Comparison of ENCODE assay signal across 15 mouse cellular contexts in the genomic region with DNA sequence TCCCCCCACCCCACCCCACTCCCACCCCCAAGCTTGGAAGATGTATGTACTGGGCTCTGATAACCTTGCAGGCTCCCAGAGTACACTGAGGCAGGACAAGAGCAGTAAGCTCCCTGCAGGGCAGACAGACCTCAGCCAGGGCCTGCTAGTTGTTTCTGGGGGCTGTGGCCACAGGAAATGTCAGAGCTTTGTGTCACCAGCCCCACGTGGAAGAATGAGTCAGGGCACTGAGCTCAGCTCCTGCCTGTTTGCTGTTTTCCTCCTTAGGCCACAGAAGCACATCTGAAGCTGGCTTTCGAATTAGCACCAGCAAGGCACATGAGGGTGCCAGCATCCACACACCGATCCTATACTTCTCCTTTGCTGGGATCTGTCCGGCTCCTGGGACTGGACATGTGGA.
DNase-seq lines count a peak whose midpoint lies in the region; ATAC-seq and TF ChIP-seq lines count a peak whose summit lies in the region.
"Had no signal": no experiment of that assay in that cellular context is flagged by ENCODE, and none has a peak within 500 bp of the region (broad histone marks: within the 10 kb centered on the region; RNA-seq: fewer than 3 reads in every experiment).

No protein-coding gene starts in this region.

- H3K9me3 ChIP-seq in heart, embryonic 11.5 days (replicated peaks; ENCODE audit: control insufficient read depth, low read length): no peaks in the 10 kb centered on the region
- 0 out of 2 replicates have a peak, but pooled peaks cover 8% of the 10 kb centered on the region for H3K9me3 ChIP-seq in megakaryocyte, embryonic 14.5 days
- H3K9me3 ChIP-seq: hindbrain, embryonic 15.5 days; limb, embryonic 15.5 days had no signal

- H3K27me3 ChIP-seq in heart, adult 2 months (ENCODE audit: control insufficient read depth, insufficient read depth, low read length): no peaks in the 10 kb centered on the region
- no peaks in the 10 kb centered on the region for H3K27me3 ChIP-seq in heart, embryonic 11.5 days (ENCODE audit: control insufficient read depth, insufficient read depth, low read length)
- peaks cover 27% of the 10 kb centered on the region for H3K27me3 ChIP-seq in megakaryocyte, embryonic 14.5 days (replicated peaks)
- H3K27me3 ChIP-seq in thymus, adult 2 months (ENCODE audit: control insufficient read depth, insufficient read depth, low read length): no peaks in the 10 kb centered on the region
- H3K27me3 ChIP-seq: hindbrain, embryonic 15.5 days; limb, embryonic 15.5 days had no signal

- H3K9ac ChIP-seq in heart, adult 2 months (ENCODE audit: low read depth, low read length): no peak overlapping the region
- no peak overlapping the region for H3K9ac ChIP-seq in heart, embryonic 11.5 days (ENCODE audit: low read depth, low read length)
- H3K9ac ChIP-seq: forebrain, postnatal 0 days; hindbrain, embryonic 15.5 days; limb, embryonic 15.5 days had no signal

- TF ChIP-seq POLR2A in heart, adult 2 months (IDR thresholded peaks at IDR 0.05; ENCODE audit: insufficient read depth, low read depth, low read length): no peak
- no peak for TF ChIP-seq POLR2A in thymus, adult 2 months (IDR thresholded peaks at IDR 0.05; ENCODE audit: control insufficient read depth, extremely low read depth, insufficient read depth, low read length, poor library complexity)

- H3K79me2 ChIP-seq in heart, adult 2 months (replicated peaks; ENCODE audit: control insufficient read depth, insufficient read depth, low read length): no peaks in the 10 kb centered on the region

- no peaks in the 10 kb centered on the region for H3K36me3 ChIP-seq in heart, adult 2 months (ENCODE audit: control insufficient read depth, insufficient read depth, low read length)
- H3K36me3 ChIP-seq in heart, embryonic 11.5 days (ENCODE audit: control insufficient read depth, insufficient read depth, low read length): no peaks in the 10 kb centered on the region
- H3K36me3 ChIP-seq in megakaryocyte, embryonic 14.5 days (replicated peaks; ENCODE audit: low read length): no peaks in the 10 kb centered on the region
- H3K36me3 ChIP-seq in thymus, adult 2 months (ENCODE audit: control insufficient read depth, insufficient read depth, low read length): no peaks in the 10 kb centered on the region
- H3K36me3 ChIP-seq: hindbrain, embryonic 15.5 days; limb, embryonic 15.5 days had no signal

- DNase-seq in heart, adult 2 months: peak in 1 of 2 experiments; percentile 35
- DNase-seq in MN1 (ENCODE audit: low spot score): peak; percentile 7
- DNase-seq in fibroblast of lung, adult 2 months (ENCODE audit: low read depth): peak; percentile 81
- DNase-seq in right cerebral cortex, adult 18-20 months: no peak
- no peak for DNase-seq in thymus, adult 2 months
- DNase-seq: cerebellum, adult 2 months; forebrain, postnatal 0 days; gastrocnemius, postnatal 14 days; lung, adult 18-20 months; right cerebral cortex, postnatal 4 days had no signal

- TF ChIP-seq CTCF in heart, adult 2 months (IDR thresholded peaks at IDR 0.05): no peak
- TF ChIP-seq CTCF in thymus, adult 2 months (IDR thresholded peaks at IDR 0.05; ENCODE audit: borderline replicate concordance, control insufficient read depth, extremely low read depth, insufficient read depth, low read length, poor library complexity): no peak

- peak overlapping the region; percentile 28 for H3K27ac ChIP-seq in heart, adult 2 months
- H3K27ac ChIP-seq in heart, embryonic 11.5 days (ENCODE audit: low read depth, low read length): no peak overlapping the region
- no peak overlapping the region for H3K27ac ChIP-seq in thymus, adult 2 months (ENCODE audit: control insufficient read depth, insufficient read depth, low read length)
- H3K27ac ChIP-seq: hindbrain, embryonic 15.5 days; limb, embryonic 15.5 days had no signal

- 46% methylated on average over 4 of the region's 4 CpGs for WGBS in heart, adult 2 months
- WGBS in heart, embryonic 11.5 days (ENCODE audit: insufficient replicate concordance): 52% methylated on average over 4 of the region's 4 CpGs
- WGBS in thymus, adult 2 months: 62% methylated on average over 4 of the region's 4 CpGs

- H3K4me1 ChIP-seq in heart, adult 2 months (ENCODE audit: control insufficient read depth, insufficient read depth, low read length): peaks cover 2% of the 10 kb centered on the region
- peaks cover 14% of the 10 kb centered on the region for H3K4me1 ChIP-seq in heart, embryonic 11.5 days (ENCODE audit: control insufficient read depth, insufficient read depth, low read length)
- peaks cover 21% of the 10 kb centered on the region for H3K4me1 ChIP-seq in megakaryocyte, embryonic 14.5 days
- no peaks in the 10 kb centered on the region; the same call in 1 of the 2 replicates for H3K4me1 ChIP-seq in thymus, adult 2 months (replicated peaks; ENCODE audit: control insufficient read depth, insufficient read depth, low read length)

- TF ChIP-seq EP300 in heart, adult 2 months (IDR thresholded peaks at IDR 0.05; ENCODE audit: insufficient read depth, low read depth, low read length): no peak

- no peak for ATAC-seq in heart, embryonic 11.5 days (replicated peaks; ENCODE audit: insufficient number of reproducible peaks, low FRiP score, low TSS enrichment)
- ATAC-seq in megakaryocyte, adult 5-6 weeks (ENCODE audit: poor library complexity, severe bottlenecking): no peak
- ATAC-seq: forebrain, postnatal 0 days had no signal

- no peak overlapping the region for H3K4me2 ChIP-seq in heart, embryonic 11.5 days
- H3K4me2 ChIP-seq: hindbrain, embryonic 15.5 days; limb, embryonic 15.5 days had no signal

- intact Hi-C loops in heart, adult 2 months (cut with DNase I): no loop called here

- H3K4me3 ChIP-seq in heart, adult 2 months: no peak overlapping the region
- no peak overlapping the region for H3K4me3 ChIP-seq in heart, embryonic 11.5 days (ENCODE audit: low read depth, low read length)
- peak overlapping the region; percentile 42 for H3K4me3 ChIP-seq in megakaryocyte, embryonic 14.5 days (replicated peaks)
- H3K4me3 ChIP-seq in thymus, adult 2 months (ENCODE audit: control insufficient read depth, insufficient read depth, low read length): no peak overlapping the region
- H3K4me3 ChIP-seq: hindbrain, embryonic 15.5 days; limb, embryonic 15.5 days had no signal

Comparison
In these comparisons a context has a peak if more than half of its experiments do, and no peak if none do; other contexts are left out.
1. DNase-seq: peak in MN1 (single experiment) and fibroblast of lung, adult 2 months (single experiment); none in right cerebral cortex, adult 18-20 months (single experiment) and thymus, adult 2 months (single experiment).